ENCODE assay signal across 9 mouse cellular contexts in the genomic region with DNA sequence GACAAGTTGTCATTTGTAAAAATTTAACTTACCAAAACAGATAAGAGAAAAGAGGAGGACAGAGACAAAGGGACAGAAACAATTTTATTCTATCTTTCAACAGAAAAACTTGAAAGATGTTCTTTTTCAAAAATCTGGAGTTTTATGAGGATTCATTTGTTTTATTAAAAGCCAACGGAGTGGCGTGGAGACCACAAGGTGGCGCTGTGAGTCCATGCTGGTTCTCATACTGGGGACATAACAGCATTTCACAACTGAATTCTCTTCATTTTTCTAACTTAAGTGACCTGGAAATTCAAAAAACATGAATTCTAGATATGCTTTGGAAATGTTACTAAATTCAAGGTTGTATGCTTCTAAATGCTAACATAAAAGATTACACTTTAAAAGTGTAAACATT. TPM values are rescaled to one million over a fixed set of nuclear protein-coding genes. Genes with fewer than 3 reads are reported as not detected.
DNase-seq lines count a peak whose midpoint lies in the region.
"Had no signal": no experiment of that assay in that cellular context is flagged by ENCODE, and none has a peak within 500 bp of the region (broad histone marks: within the 10 kb centered on the region; RNA-seq: fewer than 3 reads in every experiment).

No protein-coding gene starts in this region.

- DNase-seq in gastrocnemius, adult 18-20 months (ENCODE audit: low spot score): peak; percentile 41
- DNase-seq in gastrocnemius, postnatal 25 days: no peak
- DNase-seq in 3T3-L1 (ENCODE audit: low read depth, low spot score): peak; percentile 80
- DNase-seq in T-cell, adult 2 months (ENCODE audit: low spot score): peak; percentile 31
- peak; percentile 81 for DNase-seq in embryo, embryonic 10 days (ENCODE audit: low spot score)
- peak; percentile 84 for DNase-seq in kidney, postnatal 10 days
- peak; percentile 69 for DNase-seq in lung, postnatal 36 days
- peak; percentile 73 for DNase-seq in splenic B cell, adult 2 months (ENCODE audit: low read depth, low spot score)

- no peaks in the 10 kb centered on the region for H3K27me3 ChIP-seq in splenic B cell, adult 2 months (ENCODE audit: control insufficient read depth, insufficient read depth, low read length, poor library complexity, severe bottlenecking)
- H3K27me3 ChIP-seq: lung, embryonic 15.5 days had no signal

- peaks cover 6% of the 10 kb centered on the region; the same call in 1 of the 2 replicates for H3K36me3 ChIP-seq in splenic B cell, adult 2 months (ENCODE audit: control insufficient read depth, insufficient read depth, low read length, poor library complexity, severe bottlenecking)

RNA-seq across cellular contexts. Expression of a gene that starts 20.5 kb away (rescaled TPM):
- 1 to 10 TPM; 7.9 to 9.5 TPM for total RNA-seq in gastrocnemius, adult 18-20 months (2021)
- 1 to 10 TPM; 7.2 to 8.2 TPM for total RNA-seq in gastrocnemius, postnatal 25 days (2021)

RNA-seq across cellular contexts. Expression of a gene that starts 20.5 kb away (rescaled TPM):
- 10 to 100 TPM; 34.6 to 35.3 TPM for total RNA-seq in gastrocnemius, adult 18-20 months (2021)
- total RNA-seq in gastrocnemius, postnatal 25 days (2021): 10 to 100 TPM; 19.9 to 20.1 TPM
